Mouse (Mus musculus) erythroblast, embryonic 14.5 days (primary cell): ENCODE data around the gene Olfr666.

Experiments used
- GATA1 ChIP-seq: IDR thresholded peaks from 2 replicates; pipeline ENCODE4 v1.6.1; 2012; ENCODE audit warnings: low read length, inconsistent platforms, mixed read lengths
- TAL1 ChIP-seq: IDR thresholded peaks from 3 replicates; pipeline ENCODE4 v1.6.1; 2012; ENCODE audit warnings: low read length, inconsistent platforms, mixed read lengths

GRCm38 (mm10) chr7:104921382-104921781, 25.6 kb upstream of the Olfr666 start, which contains the start of gene Olfr667:
- TF ChIP-seq TAL1 (no peak), GATA1 (no peak)
